Mouse (Mus musculus) neural tube, embryonic 12.5 days (tissue): ENCODE results near the gene Slx4ip. TPM values are rescaled to one million over a fixed set of nuclear protein-coding genes. Genes with fewer than 3 reads are reported as not detected.

Source experiments
- ATAC-seq: fragments of 200-750 bp; cut with Nextera tagmentation; 2 replicates; pipeline ENCODE4 v1.8.0; 2017; ENCODE audit warnings: low read depth, mild to moderate bottlenecking, moderate TSS enrichment, moderate library complexity; ENCODE audit not compliant: low FRiP score
- H3K27ac ChIP-seq: fragments of 300-500 bp; sonication (generic); 2 replicates; pipeline ENCODE4 v1.5.1; 2016
- H3K27me3 ChIP-seq: fragments of 300-500 bp; sonication (generic); replicated peaks from 2 replicates; pipeline ENCODE4 v1.6.1; 2016; ENCODE audit warnings: mild to moderate bottlenecking
- H3K36me3 ChIP-seq: fragments of 300-500 bp; sonication (generic); 2 replicates; pipeline ENCODE4 v1.6.1; 2016; ENCODE audit warnings: mild to moderate bottlenecking
- H3K4me1 ChIP-seq: fragments of 300-500 bp; sonication (generic); 2 replicates; pipeline ENCODE4 v1.6.1; 2016
- H3K4me2 ChIP-seq: fragments of 300-500 bp; sonication (generic); replicated peaks from 2 replicates; pipeline ENCODE4 v1.6.1; 2016; ENCODE audit warnings: mild to moderate bottlenecking
- H3K4me3 ChIP-seq: fragments of 300-500 bp; sonication (generic); 2 replicates; pipeline ENCODE4 v1.5.1; 2016
- H3K9ac ChIP-seq: fragments of 300-500 bp; sonication (generic); 2 replicates; pipeline ENCODE4 v1.6.1; 2016; ENCODE audit warnings: mild to moderate bottlenecking
- H3K9me3 ChIP-seq: fragments of 300-500 bp; sonication (generic); 2 replicates; pipeline ENCODE4 v1.6.1; 2016; ENCODE audit warnings: mild to moderate bottlenecking
- WGBS: fragments of 180-500 bp; shearing (Covaris S2); methylation state at CpG from one replicate; pipeline ENCODE4 v1.1.7; 2016; 5-methylcytosine and 5-hydroxymethylcytosine counted together
- polyA plus RNA-seq: library from polyadenylated mRNA; unstranded; fragments of >200 nt; fragmentation: Nextera tagmentation; extraction: Ambion mirVana; gene quantifications from 2 replicates; pipeline ENCODE4 v1.2.1, GENCODE M21; 2016

Gene Slx4ip
- polyA plus RNA-seq, 1 experiment from 2014 or later = 10.7 TPM

DNA sequence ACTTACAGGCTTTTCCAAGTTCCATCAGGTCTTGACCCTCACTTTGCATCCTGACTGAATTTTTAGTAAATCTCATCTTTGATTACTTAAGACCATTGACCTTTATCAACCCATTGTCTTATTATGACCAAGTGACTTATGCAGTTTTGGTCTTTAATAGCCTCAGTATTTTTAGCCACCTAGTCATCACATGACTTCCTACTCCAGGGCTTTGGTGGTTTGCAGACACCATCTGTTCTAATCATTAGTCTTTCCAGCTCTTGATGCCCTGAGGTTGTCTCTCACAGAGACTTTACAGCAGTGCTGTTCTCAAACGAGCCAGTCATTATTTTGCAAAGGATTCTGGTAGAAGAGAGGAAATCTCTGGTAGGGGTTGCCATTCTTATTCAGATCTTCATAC, 121.0 kb downstream of the Slx4ip start:
- no peaks in the 10 kb centered on the region for H3K9me3 ChIP-seq
- H3K4me3 ChIP-seq = no peak overlapping the region
- 46% methylated on average over 1 of the region's 1 CpGs for WGBS
- no peaks in the 10 kb centered on the region for H3K4me1 ChIP-seq
- no peak for ATAC-seq
- H3K4me2 ChIP-seq = no peak overlapping the region
- H3K27ac ChIP-seq = no peak overlapping the region
- no peaks in the 10 kb centered on the region for H3K36me3 ChIP-seq
- no peaks in the 10 kb centered on the region for H3K27me3 ChIP-seq
- no peak overlapping the region for H3K9ac ChIP-seq

DNA sequence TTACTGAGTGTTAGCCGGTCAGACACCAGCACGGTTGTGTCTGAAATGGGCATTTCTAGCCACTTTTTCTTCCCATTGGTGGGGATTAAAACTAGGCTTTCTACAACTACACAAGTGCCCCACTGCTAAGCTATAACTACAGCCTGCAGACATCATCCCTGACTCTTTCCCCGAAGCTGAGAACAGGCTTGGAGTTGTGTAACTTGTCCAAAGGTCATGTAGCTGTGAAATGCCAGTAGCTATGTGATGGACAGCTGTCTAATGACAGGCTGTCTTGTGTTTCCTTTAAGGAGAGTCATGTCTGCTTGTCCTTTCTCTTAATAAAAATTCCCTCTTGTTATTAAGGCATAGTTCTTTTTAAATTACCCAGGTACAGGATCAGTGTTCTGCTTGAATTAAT, 122.1 kb downstream of the Slx4ip start:
- no peak overlapping the region for H3K4me2 ChIP-seq
- no peak overlapping the region for H3K4me3 ChIP-seq
- H3K9ac ChIP-seq = no peak overlapping the region
- no peaks in the 10 kb centered on the region for H3K27me3 ChIP-seq
- ATAC-seq = no peak
- WGBS = 83% methylated on average over 3 of the region's 3 CpGs
- H3K36me3 ChIP-seq = no peaks in the 10 kb centered on the region
- H3K27ac ChIP-seq = no peak overlapping the region
- no peaks in the 10 kb centered on the region for H3K9me3 ChIP-seq
- H3K4me1 ChIP-seq = no peaks in the 10 kb centered on the region

DNA sequence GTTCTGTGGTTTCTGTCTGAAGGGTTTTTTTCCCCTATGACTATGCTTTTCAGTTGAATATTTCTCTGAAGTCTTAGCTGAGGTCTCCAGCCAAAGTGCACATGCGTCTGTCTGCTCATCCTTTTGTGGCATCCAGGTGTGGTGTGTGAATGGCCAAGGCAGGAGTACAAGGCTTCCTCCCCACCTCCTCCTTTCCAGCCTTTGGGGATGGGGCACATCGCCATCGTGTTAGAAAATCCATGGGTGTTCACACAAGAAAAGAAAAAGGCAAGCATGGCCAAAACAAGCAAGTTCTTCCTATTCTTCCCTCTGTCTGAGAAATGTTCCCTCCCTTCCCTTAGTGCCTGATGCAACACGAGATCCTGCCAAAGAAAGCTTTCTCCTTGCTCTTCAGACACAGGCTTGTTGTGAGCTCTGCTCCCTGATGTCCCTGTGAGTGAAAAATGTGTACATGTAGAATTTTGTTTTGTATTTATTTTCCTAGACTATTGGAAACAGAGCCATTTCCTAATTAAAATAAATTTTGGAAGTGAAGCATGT, 122.9 kb downstream of the Slx4ip start:
- Histone ChIP-seq H3K9ac (no peak overlapping the region), H3K36me3 (no peaks in the 10 kb centered on the region), H3K27me3 (no peaks in the 10 kb centered on the region), H3K4me2 (no peak overlapping the region), H3K27ac (no peak overlapping the region), H3K4me3 (no peak overlapping the region), H3K4me1 (no peaks in the 10 kb centered on the region), H3K9me3 (no peaks in the 10 kb centered on the region)
- no peak for ATAC-seq
- WGBS = 73% methylated on average over 4 of the region's 4 CpGs

DNA sequence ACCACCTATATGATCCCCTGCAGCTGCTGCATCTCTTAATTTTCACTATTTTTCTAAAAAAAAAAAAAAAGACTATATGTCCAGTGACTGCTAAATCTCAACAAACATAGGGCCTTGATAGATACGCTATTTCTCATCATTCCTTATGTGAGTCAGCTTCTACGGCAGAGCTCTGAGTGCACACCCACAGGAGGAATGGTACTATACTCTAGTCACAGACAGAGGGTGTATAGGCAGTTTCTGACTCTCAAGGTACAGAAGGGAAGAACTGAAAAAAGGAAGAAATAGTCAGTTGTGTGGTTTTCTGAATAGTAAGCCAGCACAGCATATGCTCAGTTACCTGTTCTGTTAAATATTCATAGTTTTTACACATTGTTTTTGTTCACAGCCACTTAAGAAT, 123.4 kb downstream of the Slx4ip start:
- H3K4me3 ChIP-seq = no peak overlapping the region
- no peaks in the 10 kb centered on the region for H3K9me3 ChIP-seq
- no peaks in the 10 kb centered on the region for H3K27me3 ChIP-seq
- ATAC-seq = no peak
- no peak overlapping the region for H3K9ac ChIP-seq
- H3K36me3 ChIP-seq = no peaks in the 10 kb centered on the region
- H3K4me2 ChIP-seq = no peak overlapping the region
- no peak overlapping the region for H3K27ac ChIP-seq
- no peaks in the 10 kb centered on the region for H3K4me1 ChIP-seq
- 85% methylated on average over 2 of the region's 2 CpGs for WGBS

DNA sequence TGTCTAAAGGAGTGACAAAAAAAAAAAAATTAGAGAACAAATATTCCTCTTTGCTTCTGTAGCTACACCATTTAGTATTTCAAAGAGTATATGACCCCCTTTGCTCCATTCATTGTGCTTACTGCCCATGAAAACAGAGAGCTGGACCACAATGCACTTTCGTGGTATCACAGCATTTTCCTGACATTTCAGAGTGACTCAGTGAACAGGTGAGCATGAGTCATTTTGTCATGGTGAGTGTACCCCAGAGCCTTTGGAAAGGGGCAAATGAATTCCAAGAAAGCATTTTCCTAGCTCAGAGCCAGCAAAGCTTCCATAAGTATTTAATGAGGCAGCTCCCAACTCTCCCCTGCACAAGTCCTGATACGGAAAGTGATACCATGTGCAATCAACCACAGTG, 153.1 kb downstream of the Slx4ip start:
- Histone ChIP-seq H3K4me1 (no peaks in the 10 kb centered on the region), H3K27ac (no peak overlapping the region), H3K36me3 (no peaks in the 10 kb centered on the region), H3K4me2 (no peak overlapping the region), H3K27me3 (no peaks in the 10 kb centered on the region), H3K9me3 (no peaks in the 10 kb centered on the region), H3K4me3 (no peak overlapping the region), H3K9ac (no peak overlapping the region)
- WGBS = 93% methylated on average over 2 of the region's 2 CpGs
- no peak for ATAC-seq

DNA sequence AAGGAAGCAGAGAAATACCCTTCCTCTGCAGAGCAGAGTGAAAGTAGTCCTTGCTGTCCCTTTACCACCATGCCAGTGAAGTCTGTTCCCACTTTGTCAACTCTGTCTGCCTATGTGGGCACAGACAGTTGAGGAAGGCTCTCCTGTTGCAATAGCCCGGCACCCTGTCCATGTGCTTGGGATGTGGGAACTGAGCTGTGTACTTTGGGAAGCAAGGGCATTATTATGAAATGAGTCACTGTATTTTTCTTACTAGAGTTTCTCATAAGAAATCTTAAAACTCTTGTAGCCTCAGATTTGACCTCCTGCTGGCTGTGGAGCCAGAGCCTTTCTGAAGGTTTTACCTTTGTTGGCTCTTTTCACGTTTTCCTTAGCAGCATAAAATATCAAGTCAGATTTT, 158.3 kb downstream of the Slx4ip start:
- Histone ChIP-seq H3K9me3 (no peaks in the 10 kb centered on the region), H3K27me3 (no peaks in the 10 kb centered on the region), H3K4me1 (no peaks in the 10 kb centered on the region), H3K9ac (no peak overlapping the region), H3K4me2 (no peak overlapping the region), H3K36me3 (no peaks in the 10 kb centered on the region), H3K4me3 (no peak overlapping the region), H3K27ac (no peak overlapping the region)
- ATAC-seq = no peak
- WGBS = 87% methylated on average over 2 of the region's 2 CpGs

DNA sequence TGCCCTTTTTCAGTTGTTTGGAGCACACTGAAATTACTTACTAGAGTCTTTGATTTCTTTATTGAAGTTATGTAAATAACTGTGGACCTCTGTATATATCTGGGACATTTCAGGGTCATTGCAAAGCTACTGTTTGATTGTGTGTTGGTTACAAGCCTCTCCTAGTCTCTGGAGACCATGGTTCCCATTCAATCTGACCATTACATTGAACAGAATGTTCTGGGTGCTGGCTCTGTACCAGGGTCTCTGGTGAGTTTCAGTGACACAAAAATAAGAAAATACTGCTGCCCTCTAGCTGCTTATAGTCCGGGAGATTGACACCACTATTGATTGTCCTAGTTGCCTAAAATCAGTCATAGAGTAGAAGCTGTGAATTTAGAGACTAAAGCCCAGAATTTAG, 158.9 kb downstream of the Slx4ip start:
- WGBS = 92% methylated on average over 1 of the region's 1 CpGs
- Histone ChIP-seq H3K4me3 (no peak overlapping the region), H3K4me2 (no peak overlapping the region), H3K36me3 (no peaks in the 10 kb centered on the region), H3K4me1 (no peaks in the 10 kb centered on the region), H3K27ac (no peak overlapping the region), H3K27me3 (no peaks in the 10 kb centered on the region), H3K9ac (no peak overlapping the region), H3K9me3 (no peaks in the 10 kb centered on the region)
- no peak for ATAC-seq

DNA sequence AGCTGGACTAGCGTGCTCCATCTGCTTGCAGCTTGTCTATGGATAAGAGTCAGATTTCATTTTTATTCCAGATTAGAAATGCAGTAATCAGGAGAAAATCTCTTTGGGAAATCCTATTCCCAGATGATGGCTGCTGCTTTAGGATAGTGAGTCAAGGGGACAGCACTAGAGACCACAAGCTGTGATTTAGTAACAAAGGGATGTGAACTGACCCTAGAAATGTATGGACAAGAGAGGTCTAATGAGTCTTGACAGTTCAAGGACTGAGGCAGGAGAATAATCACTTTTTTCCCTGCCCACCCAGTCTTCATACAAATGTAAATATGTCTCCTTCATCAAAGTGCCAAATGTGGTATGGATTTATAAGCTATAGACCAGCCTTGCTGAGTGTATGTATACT, 172.8 kb downstream of the Slx4ip start:
- Histone ChIP-seq H3K36me3 (no peaks in the 10 kb centered on the region; the same call in 1 of the 2 replicates), H3K9ac (no peak overlapping the region), H3K9me3 (no peaks in the 10 kb centered on the region), H3K4me1 (peaks cover 20% of the 10 kb centered on the region; the same call in 1 of the 2 replicates), H3K4me2 (no peak overlapping the region), H3K27ac (no peak overlapping the region), H3K27me3 (no peaks in the 10 kb centered on the region), H3K4me3 (no peak overlapping the region)
- no peak; the same call in 1 of the 2 replicates for ATAC-seq
- WGBS = 53% methylated on average over 1 of the region's 1 CpGs

DNA sequence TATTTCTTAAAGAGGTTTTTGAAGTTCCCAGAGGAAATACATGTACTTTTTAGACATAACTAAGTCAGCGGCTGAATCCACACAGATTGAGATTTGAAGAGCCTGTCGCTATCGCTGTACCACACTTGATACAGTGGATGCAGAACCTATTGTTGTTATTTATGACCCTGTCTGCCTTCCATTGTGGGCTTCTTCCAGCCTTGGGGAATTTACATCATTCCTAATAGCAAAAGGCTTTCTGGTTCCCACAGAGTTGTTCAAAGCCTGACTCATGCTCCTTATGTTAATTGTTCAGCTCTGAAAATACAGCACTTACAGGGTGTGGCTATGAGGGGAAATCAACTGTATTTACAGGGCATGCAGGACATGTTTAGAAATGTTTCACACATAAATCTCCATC, 173.5 kb downstream of the Slx4ip start:
- Histone ChIP-seq H3K27ac (no peak overlapping the region), H3K4me1 (peaks cover 20% of the 10 kb centered on the region; the same call in 1 of the 2 replicates), H3K9ac (no peak overlapping the region), H3K4me3 (no peak overlapping the region), H3K9me3 (no peaks in the 10 kb centered on the region), H3K27me3 (no peaks in the 10 kb centered on the region), H3K4me2 (no peak overlapping the region), H3K36me3 (no peaks in the 10 kb centered on the region)
- peak; percentile 81 for ATAC-seq
- WGBS = 11% methylated on average over 3 of the region's 3 CpGs

DNA sequence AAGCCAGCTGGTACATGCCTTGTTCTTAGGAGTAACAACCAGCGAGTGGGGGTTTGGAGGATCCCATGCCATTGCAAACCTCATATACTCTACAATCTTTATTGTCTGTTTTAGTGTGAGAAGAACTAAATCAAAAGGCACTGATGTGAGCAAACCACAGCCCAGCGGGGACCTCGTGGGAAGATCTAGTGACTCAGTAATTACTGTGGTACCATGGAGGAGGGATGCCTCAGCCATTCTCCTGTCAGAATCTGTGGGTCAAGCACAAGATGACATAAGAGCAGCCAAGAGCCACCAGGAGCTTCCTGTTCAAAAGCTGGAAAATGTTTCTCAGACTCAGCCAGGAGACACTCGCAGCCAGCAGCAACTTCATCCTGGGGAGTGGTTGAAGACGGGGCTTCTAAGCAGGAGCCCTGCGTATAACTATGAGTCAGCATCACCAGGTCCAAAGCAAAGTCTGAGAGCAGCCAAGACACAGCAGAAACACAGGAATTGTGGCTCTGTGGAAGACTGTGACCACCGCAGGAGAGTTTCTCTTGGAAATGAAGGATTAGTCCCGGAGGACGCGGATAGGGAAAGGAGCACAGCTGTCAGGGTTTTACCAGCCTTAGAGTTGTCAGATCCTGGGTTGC, 176.6 kb downstream of the Slx4ip start:
- H3K27me3 ChIP-seq = no peaks in the 10 kb centered on the region
- no peak overlapping the region for H3K4me3 ChIP-seq
- no peak for ATAC-seq
- whole genome bisulfite sequencing = 81% methylated on average over 10 of the region's 10 CpGs
- no peaks in the 10 kb centered on the region for H3K36me3 ChIP-seq
- no peak overlapping the region for H3K27ac ChIP-seq
- H3K9ac ChIP-seq = no peak overlapping the region
- H3K9me3 ChIP-seq = no peaks in the 10 kb centered on the region
- H3K4me2 ChIP-seq = no peak overlapping the region
- H3K4me1 ChIP-seq = peaks cover 20% of the 10 kb centered on the region; the same call in 1 of the 2 replicates

DNA sequence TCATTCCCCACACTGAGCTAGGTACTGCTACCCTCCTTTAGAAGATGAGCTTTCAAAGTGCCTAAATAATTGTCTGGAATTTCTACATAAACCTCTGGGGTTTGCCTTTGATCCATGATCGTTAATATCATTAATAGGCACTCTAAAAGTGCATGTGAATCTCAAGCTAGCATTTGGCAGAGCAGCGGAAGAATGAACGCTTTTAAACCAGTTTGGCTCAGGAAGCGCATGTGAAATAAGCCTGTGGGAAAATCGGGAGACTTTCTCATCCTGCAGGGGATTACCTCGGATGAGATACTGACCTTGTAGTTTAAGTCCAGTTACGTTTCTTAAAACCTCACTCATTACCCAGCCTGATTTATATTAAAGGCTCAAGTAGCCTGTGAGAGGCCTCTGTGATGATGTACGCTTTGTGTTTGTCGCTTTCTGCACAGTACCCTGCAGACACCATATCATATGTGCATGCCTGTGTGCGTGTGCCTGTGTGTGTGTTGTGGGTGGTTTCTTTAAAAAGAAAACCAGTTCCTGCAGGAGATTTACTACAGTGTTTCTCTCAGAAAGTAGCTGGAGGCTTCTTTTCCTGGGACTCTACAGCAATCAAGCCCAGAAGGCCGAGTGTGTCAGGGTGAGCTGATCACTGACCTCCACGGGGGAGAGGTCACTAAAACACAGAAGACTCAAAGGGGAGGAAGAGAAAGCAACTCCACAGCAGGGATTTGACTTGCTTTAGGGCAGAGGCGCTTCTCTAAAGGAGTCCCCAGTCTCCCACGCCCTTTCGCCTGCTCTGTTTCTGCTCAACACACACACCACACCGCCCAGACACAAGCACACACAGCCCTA, 182.7 kb downstream of the Slx4ip start:
- Histone ChIP-seq H3K36me3 (no peaks in the 10 kb centered on the region), H3K27me3 (no peaks in the 10 kb centered on the region), H3K27ac (no peak overlapping the region), H3K4me3 (no peak overlapping the region), H3K4me1 (peaks cover 14% of the 10 kb centered on the region), H3K9ac (0 out of 2 replicates have a peak overlapping the region, but pooled peaks have one; percentile 6), H3K9me3 (no peaks in the 10 kb centered on the region), H3K4me2 (0 out of 2 replicates have a peak overlapping the region, but pooled peaks have one; percentile 1)
- peak; percentile 52; the same call in 1 of the 2 replicates for ATAC-seq
- WGBS = 24% methylated on average over 16 of the region's 16 CpGs

DNA sequence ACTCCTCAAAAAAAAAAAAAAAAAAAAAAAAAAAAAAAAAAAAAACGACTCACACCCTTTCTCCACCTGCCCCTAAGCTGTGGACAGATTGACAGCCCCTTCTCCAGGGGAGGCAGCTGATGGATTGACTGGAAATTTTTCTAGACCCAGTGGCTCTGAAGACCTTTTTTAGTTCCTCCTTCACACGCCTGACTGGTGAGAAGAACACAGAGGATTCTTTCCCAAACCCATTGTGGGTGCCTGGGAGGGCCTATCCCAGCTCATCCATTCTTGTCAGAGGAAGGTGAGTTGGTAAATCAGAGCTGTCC, 183.2 kb downstream of the Slx4ip start:
- Histone ChIP-seq H3K9me3 (no peaks in the 10 kb centered on the region), H3K4me3 (no peak overlapping the region), H3K27me3 (no peaks in the 10 kb centered on the region), H3K27ac (no peak overlapping the region), H3K36me3 (no peaks in the 10 kb centered on the region), H3K9ac (no peak overlapping the region), H3K4me1 (peaks cover 14% of the 10 kb centered on the region), H3K4me2 (no peak overlapping the region)
- 2% methylated on average over 2 of the region's 2 CpGs for WGBS
- no peak for ATAC-seq
